Mouse (Mus musculus): ENCODE data around the gene Psg26.
"Not testable (repeated sequence)": the region's sequence is repeated elsewhere in the genome, so short reads cannot be mapped to it uniquely, and the experiment has no call there.

Psg26 gene

GRCm38 (mm10) chr7:18484077-18484476 is at the start of gene Psg26:
Psg26 (minus strand) TSS chr7:18484177.
- in situ Hi-C loops (cut with MboI; ENCODE audit: unreplicated experiment in 2 of 2), result no loop called here

GRCm38 (mm10) chr7:18533420-18533819 is 49.4 kb upstream of the Psg26 start:
- in situ Hi-C loops (cut with MboI; ENCODE audit: unreplicated experiment in 2 of 2), result no loop called here

- in situ Hi-C loops (cut with MboI; ENCODE audit: unreplicated experiment in 2 of 2), result no loop called here
These were observed 48.2 kb upstream of the Psg26 start, which contains the start of gene Psg25 for GRCm38 (mm10) chr7:18532169-18532568. Psg25 (minus strand) TSS chr7:18532269.

GRCm38 (mm10) chr7:18524668-18525067 is 40.7 kb upstream of the Psg26 start:
- in situ Hi-C loops (cut with MboI; ENCODE audit: unreplicated experiment in 2 of 2), result no loop called here

- in situ Hi-C loops (cut with MboI; ENCODE audit: unreplicated experiment in 2 of 2), result not testable (repeated sequence)
These were observed 28.9 kb upstream of the Psg26 start for GRCm38 (mm10) chr7:18512848-18513247.

GRCm38 (mm10) chr7:18512417-18512816 is 28.4 kb upstream of the Psg26 start:
- in situ Hi-C loops (cut with MboI; ENCODE audit: unreplicated experiment in 2 of 2), result not testable (repeated sequence)

GRCm38 (mm10) chr7:18511479-18511878 is 27.5 kb upstream of the Psg26 start:
- in situ Hi-C loops (cut with MboI; ENCODE audit: unreplicated experiment in 2 of 2), result no loop called here

GRCm38 (mm10) chr7:18431941-18432340 is 52.0 kb downstream of the Psg26 start, which contains the start of gene Psg28:
Psg28 (minus strand) TSS chr7:18432041.
- in situ Hi-C loops (cut with MboI; ENCODE audit: unreplicated experiment in 2 of 2), result not testable (repeated sequence)
